Mouse (Mus musculus): ENCODE measurements around the gene Upb1.
A peak's percentile ranks its signal among the peaks of the same experiment; 100 is the strongest.

The Upb1 gene

DNA sequence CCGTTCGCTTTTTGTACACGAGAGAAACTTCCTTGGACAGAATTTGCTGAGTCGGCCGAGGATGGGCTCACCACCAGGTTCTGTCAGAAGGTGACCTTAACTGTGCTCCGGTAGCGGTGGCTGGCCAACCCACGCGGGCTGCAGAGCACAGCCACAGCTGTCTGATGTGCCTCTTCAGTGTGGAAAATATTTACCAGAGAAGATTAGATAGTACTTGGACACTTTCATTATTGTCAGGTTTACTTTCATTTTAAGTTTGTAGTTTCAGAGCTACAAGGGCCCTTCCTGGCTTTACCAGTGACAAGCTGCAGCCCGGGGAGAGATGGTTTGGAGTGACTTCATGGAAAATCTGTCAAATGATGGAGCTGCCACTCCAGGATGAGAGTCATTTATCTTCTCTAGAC, 23.6 kb downstream of the Upb1 start:
- DNase-seq (ENCODE audit: low read depth), result peak; percentile 11

DNA sequence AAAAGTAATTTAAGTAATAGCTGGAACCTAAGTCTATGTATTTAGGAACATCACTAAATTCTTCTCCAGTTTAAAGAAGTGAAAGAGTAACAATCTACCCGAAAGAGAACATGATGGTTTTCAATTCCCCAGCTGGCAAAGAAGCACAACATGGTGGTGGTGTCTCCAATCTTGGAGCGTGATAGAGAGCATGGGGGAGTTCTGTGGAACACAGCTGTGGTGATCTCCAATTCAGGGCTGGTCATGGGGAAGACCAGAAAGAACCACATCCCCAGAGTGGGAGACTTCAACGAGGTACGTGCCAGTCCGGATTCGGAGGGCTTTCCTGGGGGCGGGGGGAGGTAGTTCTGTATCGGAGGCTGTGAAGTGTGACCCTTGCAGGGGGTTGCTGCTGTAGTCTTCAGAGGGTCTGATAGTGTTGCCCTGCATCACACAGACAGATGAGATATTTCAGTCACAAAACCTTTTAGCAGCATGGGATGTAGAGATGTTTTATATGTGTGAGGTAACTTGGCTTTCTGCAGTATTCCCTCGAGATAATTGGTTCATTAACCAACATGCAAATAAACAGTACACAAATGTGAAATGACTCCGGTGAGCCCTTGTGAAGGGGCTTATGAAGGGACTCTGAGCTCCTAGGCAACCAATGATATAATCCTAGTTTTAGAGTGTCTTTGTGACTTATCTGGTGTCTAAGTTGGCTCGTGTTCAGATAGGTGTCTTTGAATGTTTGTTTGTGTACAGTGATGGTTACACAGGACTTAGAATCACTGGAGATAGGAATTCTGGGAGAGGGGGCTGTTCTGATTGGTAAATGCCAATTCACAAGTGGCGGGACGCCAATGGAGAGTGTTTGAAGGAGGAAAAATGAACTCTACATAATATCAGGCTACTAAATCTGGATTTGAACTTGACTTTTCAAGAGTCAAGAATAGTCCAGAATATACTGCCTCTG, 27.4 kb downstream of the Upb1 start:
- no peak for DNase-seq (ENCODE audit: low read depth)

DNA sequence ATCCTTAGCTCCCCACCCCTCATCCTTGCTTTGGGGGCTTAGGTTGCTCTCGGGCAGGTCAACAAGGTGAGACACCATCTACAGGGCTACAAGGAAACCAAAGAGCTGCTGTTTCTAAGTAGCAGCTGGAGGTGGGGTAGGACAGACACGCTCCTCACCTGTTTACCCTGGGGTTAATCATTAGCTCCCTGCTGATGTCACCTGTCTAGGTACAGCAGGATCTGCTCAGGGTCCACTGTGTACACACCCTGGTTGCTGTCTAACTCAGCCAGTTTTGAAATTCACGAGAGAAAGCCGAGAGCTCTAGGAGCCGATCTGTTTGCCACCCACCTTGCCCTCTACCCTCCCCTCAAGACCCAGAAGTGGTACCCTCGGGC, 28.1 kb downstream of the Upb1 start:
- no peak for DNase-seq (ENCODE audit: low read depth)

DNA sequence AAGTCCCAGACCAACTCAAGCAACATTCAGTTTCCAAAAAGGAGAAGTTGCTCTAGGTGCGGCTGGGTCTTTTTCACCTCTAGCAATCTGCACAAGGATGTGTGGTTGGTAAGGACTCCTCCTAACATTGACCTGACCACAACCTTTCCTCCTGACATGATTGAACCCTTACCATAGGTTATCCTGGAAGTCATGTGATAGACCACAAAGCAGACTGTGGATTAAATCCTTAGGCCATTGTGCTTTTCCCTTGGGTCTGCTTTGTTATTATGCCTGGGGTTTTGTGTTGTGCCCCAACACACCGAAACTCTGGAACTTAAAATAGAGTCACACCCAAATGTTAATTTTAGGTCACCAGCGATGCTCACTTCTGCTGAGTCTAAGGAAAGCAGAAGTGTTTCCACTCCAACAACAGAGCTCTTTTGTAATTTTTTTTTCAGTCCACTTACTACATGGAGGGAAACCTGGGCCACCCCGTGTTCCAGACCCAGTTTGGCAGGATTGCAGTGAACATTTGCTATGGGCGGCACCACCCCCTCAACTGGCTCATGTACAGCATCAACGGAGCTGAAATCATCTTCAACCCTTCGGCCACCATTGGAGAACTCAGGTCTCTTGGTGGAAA, 28.7 kb downstream of the Upb1 start:
- DNase-seq (ENCODE audit: low read depth), result peak; percentile 68

DNA sequence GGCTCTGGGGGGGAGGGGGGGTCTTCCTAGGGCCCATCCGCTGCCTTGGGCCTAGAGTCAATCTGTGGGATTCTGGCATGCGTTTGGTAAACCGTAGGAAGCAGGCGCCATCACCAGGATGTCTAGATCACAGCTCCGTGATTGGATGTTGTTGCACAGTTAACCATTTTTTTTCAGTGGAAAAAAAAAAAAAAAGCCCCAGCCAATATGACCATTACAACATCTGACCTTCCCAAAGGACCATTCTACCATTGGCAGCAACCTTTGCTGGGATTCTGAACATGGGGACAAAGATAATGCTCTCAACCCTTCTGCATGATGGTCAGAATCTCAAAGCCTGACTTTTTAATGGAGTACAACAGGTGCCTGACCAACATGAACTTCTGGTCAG, 29.2 kb downstream of the Upb1 start:
- DNase-seq (ENCODE audit: low read depth), result no peak

DNA sequence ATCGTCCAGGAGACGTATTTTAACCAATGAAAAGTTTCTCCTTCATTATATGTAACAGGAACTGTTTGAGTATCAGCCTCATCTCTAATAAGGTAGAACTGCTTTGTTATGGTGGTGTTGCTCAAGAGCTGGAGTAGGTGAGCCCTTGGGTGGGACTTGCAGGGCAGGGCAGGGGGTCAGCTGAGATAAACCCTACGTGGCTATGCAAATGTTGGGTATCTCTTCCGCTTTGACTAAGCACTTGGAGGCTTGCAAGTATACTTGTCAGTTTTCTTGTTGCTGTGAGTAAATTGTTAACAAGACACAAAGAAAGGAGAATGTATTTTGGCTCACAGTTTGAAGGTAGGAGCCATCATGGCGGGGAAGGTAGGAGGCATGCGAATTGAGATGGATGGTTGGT, 29.7 kb downstream of the Upb1 start:
- DNase-seq (ENCODE audit: low read depth), result no peak

DNA sequence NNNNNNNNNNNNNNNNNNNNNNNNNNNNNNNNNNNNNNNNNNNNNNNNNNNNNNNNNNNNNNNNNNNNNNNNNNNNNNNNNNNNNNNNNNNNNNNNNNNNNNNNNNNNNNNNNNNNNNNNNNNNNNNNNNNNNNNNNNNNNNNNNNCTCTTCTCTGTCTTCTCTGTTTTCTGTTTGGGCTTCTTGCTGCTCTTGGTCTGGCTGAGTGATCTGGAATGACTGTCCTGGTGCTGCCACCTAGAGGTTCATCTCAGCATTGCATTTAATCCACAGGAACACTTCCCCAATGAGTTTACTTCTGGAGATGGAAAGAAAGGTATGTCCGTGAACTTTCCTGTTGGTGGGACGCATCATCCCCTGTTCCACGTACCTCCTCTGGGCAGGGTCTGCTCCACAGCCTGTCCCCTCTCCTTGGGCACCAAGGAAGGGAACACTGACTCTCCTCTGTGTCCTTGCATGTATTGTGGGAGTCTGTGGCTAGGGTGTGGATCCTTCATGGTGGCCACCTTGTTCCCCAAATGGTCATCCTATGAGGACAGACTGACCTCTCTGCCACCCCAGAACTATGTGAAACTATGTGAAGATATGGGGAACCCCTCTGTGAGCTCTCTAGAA, 35.8 kb downstream of the Upb1 start:
- DNase-seq (ENCODE audit: low read depth), result peak; percentile 85

DNA sequence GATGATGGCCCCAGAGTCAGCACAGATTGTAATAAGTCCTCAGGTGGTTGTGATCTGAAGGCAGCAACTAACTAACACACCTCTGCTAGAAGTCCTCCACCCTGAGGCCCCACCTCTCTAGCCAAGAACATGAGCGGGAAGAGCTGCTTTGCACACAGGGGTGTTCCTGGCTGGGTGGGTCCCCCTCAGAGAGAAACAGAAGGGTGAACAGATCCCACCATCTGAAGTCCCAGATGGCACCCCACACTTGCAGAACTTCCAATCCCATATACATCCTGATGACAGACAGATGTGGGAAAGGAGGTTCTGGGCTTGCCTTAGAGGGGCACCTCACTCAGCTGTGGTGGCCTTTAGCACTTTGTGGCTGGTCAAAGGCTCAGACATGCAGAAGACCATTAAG, 36.4 kb downstream of the Upb1 start:
- no peak for DNase-seq (ENCODE audit: low read depth)

DNA sequence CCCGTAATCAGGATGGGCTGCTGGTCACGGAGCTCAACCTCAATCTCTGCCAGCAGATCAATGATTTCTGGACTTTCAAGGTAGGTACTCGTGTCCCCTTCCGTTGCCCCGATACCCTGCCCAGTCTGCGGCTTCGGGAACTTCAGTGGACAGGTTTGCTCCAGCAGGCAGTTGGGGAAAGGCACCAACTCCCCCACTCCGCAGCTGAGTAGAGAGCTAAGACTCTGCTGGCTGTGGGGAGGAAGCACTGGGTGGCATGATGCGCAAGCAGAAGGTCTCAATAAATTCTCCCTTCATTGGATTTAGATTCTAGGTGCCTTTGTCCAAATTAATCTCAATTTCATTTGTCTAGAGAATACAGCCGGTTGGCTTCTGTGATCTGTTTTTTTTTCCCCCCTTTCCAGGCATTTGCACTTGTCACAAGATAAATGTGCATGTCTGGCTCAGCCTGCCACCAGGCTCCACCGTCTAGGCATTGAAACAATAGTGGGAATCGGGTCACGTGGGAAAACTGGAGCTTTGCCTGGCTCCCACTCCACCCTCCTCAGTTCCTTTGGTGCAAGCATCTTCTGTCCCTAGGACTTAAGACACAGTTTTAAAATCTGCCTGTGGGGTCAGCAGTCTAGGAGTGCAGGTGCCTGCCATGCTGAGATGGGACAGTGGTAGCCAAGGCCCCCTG, 37.4 kb downstream of the Upb1 start:
- no peak for DNase-seq (ENCODE audit: low read depth)

DNA sequence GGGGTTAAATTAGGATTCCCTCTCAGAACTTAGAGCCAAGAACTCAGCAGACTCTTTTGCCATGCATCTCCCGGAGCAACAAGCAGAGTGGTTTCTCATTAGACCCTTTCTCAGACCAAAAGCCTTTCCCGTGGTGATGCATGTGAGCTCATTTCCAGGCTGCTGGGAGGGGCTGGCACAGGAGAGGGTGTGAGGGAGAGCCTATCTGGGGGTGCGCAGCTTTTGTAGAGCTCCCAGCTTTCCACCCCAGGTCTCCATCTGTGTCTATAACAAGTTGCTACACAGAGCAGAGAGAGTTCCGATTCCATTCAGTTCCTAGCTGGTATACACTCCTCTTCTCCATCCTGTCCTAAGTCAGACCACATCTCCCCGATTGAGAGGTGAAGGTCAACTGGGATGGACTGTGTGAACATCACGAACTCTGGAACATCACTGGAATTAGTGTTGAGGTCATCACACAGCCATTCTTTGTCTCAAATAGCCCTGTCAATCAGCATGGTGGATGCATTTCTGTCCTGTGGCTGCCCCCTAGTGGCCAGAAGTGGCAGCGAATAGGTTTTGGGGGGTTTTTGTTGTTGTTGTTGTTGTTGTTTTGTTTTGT, 38.4 kb downstream of the Upb1 start:
- DNase-seq (ENCODE audit: low read depth), result peak; percentile 43

DNA sequence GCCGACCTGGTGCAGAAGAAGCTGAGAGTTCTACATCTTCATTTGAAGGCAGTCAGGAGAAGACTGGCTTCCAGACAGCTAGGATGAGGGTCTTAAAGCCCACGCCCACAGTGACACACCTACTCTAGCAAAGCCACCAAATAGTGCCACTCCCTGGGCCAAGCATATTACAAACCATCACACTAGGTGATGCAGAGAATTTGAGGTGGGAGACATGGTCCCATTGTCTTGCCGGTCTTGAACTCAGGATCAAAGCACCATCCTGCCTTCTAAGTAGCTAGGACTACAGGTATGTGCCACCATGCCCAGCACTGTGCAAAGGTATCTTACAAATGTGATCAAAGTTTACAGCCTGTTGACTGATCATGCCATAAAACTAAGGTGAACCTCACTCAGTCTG, 39.8 kb downstream of the Upb1 start:
- DNase-seq (ENCODE audit: low read depth), result no peak

DNA sequence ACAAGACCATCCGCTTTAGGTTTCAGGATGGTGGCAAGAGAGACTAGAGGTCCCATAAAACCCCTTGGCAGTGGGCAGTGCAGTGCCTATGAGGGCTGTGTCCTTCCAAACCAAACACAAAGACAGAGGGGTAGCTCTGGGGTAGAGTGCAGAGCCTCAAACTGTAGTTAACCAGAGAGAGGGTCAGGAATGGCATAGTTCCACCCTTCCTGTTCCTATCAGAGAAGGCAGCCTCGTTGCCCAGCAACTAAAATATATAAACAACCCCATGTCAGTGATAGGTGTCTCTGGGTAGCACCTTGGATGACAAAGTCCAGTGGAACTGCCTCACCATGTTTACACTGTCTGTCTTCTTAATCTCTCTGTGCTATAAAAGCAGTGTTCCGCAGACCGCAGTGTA, 40.9 kb downstream of the Upb1 start:
- no peak for DNase-seq (ENCODE audit: low read depth)

DNA sequence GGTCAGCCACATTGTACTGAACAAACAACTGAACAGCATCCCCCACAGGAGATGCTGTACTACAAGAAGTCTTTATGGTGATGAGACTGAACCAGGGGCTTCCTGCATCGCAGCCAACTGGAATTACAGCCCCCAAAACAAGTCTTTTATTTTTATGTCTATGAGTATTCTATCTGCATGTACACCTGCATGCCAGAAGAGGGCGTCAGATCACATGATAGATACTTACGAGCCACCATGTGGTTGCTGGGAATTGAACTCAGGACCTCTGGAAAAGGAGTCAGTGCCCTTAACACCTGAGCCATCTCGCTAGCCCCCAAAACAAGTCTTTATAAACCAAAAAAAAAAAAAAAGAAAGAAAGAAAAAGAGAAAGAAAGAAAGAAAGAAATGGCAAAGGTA, 42.1 kb downstream of the Upb1 start:
- peak; percentile 35 for DNase-seq (ENCODE audit: low read depth)

DNA sequence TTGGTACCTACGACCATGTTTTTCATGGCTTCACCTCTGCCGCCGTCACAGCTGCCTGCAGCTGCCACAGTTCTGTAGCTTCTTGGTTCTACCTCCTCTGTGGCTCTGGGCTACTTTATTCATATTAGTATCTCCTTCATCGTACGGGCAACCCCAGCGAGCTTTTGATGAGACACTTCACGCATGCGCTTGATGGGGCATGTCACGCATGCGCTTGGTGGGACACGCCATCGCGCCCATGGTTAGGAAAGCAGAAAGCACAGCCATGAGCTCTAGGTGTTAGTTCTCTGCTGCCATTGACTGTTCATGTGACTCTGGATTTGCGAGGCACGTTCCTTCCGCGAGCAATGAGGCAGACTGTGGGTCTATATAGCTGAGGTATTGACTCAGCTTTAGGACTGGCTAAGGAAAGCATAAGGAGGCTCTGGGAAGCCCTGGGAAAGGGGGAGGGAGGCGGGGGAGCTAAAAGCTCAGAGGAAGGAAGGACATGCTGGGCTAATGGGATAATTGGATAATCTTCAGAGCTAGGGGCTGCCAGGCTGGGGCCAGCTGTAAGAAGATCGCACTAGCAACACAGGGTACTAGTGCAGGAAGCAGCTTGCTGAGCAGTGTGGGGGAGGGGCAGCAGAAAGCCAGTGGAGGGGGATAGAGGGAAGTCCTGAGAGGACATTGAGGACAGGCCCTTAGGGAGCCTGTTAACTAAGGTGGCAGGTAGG, 43.4 kb downstream of the Upb1 start:
- no peak for DNase-seq (ENCODE audit: low read depth)

DNA sequence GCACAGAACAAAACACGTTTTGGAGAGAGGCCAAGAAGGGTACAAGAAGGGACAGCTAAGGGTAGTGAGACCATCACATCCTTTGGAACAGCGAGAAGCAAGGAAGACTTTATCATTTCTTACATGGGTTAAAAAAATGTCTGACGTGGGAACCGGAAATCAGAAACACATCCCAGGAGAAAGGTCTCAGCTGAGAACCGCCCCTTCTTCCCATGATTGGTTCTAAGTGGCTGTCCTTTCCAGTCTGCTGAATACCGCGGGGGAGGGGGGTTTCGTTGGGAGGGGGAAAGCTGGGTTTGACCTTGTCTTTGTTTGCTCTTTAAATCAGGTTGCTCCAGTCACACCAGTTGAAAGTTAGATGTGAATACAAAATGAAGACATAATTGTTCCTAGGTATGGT, 44.1 kb downstream of the Upb1 start:
- DNase-seq (ENCODE audit: low read depth), result no peak

DNA sequence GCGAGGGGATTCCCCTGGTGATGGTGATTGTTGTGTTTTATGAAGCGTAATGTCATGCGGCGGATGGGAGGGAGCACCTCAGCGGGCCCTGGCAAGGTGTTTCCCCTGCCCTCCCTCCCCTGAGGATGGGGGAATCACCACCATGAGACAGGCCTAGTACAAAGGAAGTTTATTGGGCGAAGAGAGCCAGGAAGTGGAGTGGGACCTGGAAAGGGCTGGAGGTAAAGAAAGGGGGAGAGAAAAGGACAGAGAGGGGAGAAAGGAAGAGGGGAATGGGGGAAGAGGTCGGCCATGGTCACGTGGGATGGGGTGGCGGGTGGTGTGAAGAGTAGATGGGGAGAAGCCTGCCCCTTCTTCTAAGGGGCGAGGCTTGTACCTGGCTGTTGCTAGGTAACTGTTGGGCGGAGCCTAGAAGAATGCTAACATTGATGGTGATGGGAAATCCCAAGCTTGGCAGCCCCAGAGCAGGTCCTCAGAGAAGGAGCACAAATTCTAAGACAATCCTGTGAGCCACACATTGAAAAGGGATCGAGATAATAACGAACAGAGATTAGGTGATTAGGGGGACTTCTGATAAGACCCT, 45.7 kb downstream of the Upb1 start:
- DNase-seq (ENCODE audit: low read depth), result peak; percentile 20

DNA sequence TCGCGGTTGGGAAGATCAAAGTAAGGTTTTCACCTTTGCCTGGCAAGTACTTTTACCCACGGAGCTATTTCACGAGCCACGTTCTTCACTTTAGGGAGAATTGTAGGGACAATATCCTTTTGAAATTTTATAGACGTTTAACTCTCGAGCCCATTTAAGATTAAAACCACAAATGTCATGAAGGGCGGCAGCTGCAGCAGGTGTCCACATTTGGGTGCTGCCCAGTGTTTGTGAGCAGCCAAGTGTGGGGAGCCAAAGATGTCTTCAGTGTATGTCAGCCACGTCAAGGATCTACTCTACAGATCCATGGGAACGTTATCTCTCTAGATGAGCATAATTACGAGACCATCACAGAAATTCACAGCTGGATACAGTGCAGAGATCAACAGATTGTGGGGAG, 46.6 kb downstream of the Upb1 start:
- no peak for DNase-seq (ENCODE audit: low read depth)

DNA sequence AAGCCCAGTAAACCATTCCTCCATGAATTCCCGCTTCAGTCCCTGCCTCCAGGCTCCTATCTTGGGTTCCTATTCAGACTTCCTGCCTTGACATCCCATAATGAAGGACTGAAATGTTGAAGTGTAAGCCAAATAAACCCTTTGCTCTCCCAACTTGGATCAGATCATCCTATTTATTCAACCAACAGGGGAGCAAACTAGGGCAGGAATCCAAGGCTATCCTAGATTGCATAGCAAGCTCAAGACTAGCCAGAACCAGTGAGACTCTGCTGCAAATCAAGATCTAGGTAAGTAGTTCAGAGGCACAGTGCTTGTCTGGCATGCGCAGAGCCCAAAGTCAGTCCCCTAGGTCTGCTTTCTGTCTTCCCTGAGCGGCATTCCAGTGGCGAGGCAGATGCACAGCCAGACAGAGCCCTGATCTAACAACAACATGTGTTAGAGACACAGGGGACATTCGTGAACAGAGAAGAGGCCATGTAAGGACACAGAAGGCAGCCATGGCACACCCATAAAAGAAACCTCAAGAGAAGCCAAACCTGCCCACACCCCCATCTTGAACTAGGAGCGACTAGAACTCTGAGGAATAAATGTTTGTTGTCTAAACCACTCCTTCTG, 48.0 kb downstream of the Upb1 start:
- DNase-seq (ENCODE audit: low read depth), result no peak

DNA sequence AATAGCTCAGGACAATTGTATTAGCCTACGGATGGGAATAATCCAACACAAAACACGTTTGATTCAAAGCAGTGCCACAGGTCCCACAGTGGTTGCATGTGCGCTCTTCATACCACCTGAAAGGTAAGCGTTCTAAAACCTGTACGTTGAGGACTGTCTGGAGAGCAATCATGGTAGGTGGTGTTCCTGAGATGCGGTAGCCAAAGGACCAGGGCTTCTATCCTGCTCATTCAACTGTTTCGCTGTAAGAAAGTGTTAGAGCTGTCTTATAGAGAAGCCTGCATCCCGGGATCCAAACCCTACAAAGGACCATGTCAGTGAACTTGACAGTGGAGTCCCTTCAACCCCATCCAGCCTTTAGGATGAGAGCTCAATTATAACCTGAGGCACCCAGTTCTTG, 49.4 kb downstream of the Upb1 start:
- no peak for DNase-seq (ENCODE audit: low read depth)

DNA sequence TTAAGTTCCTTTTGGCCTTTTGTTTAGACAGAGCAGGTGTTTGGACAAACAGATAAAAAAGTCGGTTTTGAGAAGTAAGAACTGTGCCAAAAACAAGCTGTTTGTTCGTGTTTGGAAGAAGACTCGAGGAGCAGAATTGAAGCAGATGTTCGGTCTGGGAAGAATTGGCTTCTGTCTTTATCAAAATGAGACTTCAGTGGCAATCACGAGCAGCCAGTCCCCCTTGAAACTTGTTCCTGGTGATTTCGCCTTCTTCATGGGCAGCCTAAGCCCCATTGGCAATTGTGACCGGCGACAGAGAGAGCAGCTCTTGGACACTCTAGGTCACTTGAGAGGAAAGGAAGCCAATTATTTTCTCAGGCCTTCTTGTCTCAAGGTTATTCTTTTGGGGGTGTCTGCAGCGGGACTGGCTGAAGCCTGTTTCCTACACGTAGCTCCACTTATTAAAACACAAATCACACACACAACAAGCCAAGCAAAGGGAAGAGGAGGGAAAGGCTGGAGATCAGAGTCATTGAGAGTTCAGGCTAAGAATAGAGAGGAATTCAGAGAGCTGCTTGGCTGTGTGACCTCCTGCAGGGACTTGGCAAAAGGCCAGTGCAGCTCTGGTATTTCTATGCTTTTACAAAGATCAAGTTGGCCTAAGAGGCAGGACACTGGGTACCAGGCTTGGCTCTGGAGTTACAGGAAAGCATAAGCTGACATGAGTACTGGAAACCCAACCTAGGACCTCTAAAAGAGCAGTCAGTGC, 50.3 kb downstream of the Upb1 start:
- DNase-seq (ENCODE audit: low read depth), result no peak
